Mouse (Mus musculus) urinary bladder, postnatal 14 days (tissue): ENCODE data around the gene Platr17.
"Not testable (repeated sequence)": the region's sequence is repeated elsewhere in the genome, so short reads cannot be mapped to it uniquely, and the experiment has no call there.

Experiments used
- DNase-seq: peaks from one replicate; pipeline ENCODE4 v3.0.0; 2021; ENCODE audit warnings: low spot score

The Platr17 gene

DNA sequence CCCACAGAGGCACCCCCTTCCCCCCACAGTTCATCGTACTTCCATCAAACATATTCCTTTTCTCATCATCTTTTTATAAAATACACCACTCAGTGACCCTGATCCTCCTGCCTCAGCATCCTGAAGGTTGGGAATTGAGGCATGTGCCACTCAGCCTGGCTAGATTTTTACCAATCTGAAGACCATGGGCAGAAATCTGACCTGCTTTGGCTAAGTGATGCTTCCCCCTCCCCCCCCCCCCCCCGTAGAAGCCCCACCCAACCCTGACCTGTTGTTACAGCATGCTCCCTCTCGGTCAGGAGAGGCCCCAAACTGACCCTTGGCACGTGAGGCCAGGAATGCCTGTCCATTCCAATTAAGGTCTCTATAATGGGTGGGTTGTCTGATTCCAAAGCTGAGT, at the start of gene Platr17:
Gene Platr17, plus strand, starts transcription at position 301 of the 400 bp plus-strand sequence.
- not testable (repeated sequence) for DNase-seq

DNA sequence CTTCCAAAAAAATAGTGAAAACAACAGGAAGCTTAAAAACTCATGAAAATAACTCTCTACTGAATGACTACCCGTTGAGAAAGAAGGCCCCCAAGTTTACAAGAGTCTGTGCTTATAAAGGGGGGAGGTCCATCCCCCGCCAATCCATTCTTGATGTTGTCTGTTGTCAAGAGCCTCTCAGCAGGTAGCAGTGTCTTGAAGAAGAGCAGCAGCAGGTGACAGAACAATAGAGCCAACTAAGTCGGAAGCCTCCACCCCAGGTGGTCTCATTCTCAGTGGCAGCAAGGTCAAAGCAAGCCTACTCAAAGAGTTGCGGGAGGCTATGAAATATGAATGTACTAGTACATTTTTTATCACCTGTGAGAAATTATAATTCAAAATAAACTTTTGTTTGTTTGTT, 47.1 kb upstream of the Platr17 start:
- no peak for DNase-seq

DNA sequence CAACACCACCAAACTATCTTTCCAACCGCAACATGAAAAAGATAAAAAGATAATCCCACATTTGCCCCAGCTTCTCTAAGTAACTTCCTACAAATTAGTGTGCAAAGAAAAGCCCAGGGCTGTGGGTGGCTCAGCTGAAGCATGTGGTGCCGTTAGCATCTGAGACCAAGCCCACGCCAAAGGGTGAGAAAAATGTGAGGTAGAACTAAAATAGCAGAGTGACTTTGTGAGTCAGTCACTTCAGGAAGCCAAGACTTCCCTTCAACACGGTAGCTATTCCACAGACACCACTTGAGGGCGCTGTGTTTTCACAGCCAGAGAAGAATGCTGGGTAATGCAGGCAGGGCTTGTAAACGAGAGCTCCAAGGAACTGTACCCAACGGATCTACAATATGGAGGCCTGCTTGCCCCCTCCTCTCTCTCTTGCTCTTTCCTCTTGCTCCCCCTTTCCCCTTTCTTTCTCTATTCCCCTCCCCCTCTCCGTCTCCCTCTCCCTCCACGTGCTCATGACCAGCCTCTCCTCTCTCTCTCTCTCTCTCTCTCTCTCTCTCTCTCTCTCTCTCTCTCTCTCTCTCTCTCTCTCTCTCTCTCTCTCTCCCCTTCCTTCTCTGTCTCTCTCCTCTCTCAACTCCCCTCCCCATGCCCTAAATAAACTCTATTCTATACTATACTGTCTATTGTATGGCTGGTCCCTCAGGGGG, 39.5 kb upstream of the Platr17 start:
- peak; percentile 26 for DNase-seq

DNA sequence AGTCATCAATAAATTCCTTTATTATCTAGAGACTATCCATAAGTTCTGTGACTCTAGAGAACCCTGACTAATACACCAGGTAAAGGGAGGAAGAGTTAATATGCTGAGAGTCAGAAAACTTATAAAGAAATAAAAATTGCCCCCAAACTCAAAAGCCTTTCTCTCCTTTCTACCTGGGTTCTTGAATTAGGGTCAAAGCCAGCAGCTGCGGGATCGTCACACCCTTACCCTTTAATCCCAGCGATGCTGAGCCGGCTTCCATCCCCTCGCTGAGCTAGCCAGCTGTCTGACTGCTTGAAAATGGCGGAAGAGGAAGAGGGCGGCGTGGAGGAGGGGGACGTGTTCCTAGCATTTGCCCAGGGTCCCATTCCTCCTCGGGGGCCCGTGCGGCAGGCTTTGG, 31.4 kb upstream of the Platr17 start, which contains the start of gene Gm7029:
Gene Gm7029, plus strand, starts transcription at position 301 of the 400 bp plus-strand sequence.
- DNase-seq, result not testable (repeated sequence)

DNA sequence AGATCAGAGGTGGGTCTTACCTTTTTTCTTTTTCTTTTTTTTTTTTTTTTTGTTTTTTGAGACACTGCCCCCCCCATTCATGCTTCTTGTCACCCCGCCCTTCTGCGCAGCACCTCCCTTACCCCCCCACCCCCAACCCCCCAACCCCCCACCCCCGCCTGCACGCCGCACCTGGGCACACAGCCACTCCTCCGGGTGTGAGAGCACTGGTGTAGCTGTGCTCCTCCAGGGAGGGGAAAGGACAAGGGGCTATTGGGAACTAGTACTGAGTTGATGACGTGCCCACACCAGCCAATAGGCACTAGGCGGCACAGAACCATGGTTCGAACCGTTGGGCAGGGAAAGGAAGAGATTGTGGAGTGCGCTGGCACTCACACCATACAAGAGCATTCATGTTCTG, 30.5 kb upstream of the Platr17 start:
- DNase-seq, result no peak

DNA sequence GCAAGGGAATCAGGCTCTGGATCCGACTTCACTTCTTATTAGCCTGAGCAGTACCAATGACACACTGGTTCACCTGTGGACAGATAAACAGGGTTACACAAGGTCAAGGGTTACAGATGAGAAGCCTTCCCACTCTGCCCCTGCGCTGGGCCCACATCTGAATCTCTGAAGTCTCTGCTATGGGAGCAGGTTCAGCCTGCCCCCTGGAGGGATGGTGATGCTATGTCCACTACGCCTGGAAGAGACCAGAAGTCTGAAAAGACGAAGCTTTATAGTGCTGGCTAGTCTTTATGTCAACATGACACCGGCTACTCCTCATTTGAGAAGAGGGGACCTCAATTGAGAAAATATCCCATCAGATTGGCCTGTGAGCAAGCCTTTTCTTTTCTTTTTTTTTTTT, 29.1 kb upstream of the Platr17 start:
- DNase-seq, result peak; percentile 13

DNA sequence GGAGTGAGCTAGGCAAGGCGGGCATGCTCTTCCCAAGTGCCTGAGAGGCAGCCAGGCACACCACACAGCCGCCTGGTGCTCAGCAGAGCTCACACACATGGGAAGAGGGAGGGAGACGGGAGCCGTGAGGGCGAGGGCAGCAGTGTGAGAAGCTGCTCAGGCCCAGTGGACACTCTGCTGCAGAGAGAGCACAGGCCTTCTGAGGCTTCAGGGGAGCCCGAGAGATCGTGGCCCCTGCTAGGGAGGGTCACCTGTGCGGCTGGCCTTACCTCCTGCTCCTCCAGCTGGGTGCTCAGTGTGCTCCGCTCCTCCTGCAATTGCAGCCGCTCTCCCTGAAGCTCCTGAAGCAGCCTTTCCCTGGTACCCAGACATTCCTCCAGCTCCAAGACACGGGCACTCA, 20.6 kb upstream of the Platr17 start:
- DNase-seq, result not testable (repeated sequence)

DNA sequence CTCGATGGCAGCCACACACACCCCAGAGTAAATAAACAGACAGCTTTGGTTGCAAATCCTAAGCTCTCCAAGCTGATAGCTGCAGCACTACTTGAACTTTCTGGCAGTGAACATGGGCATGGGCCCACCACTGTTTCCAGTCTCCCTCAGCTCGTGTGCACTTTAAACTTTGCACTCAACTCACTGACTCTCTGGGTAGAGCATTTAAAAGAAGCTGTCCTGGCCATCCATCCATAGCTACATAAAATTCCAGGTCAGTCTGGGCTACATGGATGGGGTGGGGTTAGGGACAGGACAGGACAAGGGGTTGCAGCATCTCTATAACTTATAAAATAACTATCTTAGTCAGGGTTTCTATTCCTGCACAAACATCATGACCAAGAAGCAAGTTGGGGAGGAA, 17.1 kb upstream of the Platr17 start:
- not testable (repeated sequence) for DNase-seq

DNA sequence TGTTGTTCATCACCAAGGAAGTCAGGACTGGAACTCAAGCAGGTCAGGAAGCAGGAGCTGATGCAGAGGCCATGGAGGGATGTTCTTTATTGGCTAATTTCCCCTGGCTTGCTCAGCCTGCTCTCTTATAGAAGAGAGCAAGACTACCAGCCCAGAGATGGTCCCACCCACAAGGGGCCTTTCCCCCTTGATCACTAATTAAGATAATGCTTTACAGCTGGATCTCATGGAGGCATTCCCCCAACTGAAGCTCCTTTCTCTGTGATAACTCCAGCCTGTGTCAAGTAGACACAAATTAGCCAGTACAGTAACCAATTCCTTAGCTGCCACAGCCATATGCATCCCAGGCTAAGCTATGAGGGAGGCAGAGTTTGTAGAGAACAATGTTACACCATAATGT, 16.7 kb upstream of the Platr17 start:
- not testable (repeated sequence) for DNase-seq

DNA sequence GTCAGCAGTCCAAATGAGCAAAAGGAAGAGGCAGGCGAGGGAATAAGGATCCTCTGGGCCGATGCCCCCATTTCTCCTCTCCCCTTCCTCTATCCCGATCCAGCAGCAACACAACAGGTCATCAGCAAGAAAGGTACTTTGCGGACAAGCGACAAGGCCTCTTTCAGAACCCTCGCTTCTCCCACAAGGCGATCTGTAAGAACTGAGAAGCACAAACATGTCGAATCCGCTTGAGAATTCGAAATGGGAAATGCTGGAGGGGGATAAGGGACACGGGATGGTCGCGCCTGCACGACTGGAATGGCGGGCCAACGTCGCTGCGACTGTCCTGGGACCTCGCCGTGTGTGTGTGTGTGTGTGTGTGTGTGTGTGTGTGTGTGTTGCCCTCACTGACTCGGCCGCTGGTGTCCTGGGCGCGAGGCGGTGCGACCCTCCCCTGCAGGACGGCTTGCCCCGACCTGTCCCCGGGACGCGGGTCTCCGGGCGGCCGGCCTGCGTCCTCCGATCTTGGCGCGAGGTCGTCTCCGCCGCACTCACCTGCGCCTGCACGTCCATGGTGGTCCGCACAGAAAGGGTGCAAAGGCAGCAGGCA, 14.9 kb upstream of the Platr17 start:
- not testable (repeated sequence) for DNase-seq

DNA sequence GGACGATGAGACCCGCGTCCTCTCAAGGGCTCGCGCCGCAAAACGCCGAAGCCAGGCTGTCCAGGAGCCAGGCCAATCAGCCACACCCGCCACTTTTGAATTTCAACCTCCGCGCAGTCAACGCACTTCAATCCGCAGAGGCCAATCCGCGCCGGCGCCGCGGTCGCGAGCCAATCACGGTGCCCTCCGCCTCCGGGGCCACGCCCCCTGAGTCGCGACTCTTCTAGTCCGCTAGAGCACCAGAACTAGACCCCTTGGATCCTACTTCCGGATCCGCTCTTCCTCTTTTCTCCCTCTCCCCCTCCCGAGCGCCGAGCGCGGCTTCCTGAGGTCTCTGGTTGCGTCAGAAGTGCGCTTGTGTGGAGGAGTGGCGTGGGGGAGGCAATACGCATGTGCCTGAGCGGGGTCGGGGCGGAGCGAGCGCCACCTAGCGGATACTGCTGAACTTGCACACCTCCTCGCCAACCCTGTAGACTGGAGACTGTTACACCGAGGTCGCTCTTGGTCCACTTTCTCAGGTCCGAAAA, 14.3 kb upstream of the Platr17 start, which contains the start of gene Kifc1:
Gene Kifc1, minus strand, starts transcription at position 129 of the 527 bp plus-strand sequence.
- DNase-seq, result peak; percentile 99

DNA sequence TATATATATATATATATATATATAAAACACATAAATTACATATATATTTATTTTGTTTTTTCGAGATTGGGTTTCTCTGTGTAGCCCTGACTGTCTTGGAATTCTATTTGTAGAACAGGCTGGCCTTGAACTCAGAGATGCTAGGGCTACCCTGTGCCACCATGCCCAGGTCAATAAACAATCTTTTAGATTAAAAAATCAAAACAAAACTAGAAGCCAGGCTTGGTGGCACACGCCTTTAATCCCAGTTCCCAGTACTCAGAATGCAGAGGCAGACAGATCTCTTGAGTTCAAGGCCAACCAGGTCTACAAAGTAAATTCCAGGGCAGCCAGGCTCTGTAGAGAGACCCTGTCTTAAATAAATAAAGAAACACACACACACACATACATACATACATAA, 13.6 kb upstream of the Platr17 start:
- DNase-seq, result no peak

DNA sequence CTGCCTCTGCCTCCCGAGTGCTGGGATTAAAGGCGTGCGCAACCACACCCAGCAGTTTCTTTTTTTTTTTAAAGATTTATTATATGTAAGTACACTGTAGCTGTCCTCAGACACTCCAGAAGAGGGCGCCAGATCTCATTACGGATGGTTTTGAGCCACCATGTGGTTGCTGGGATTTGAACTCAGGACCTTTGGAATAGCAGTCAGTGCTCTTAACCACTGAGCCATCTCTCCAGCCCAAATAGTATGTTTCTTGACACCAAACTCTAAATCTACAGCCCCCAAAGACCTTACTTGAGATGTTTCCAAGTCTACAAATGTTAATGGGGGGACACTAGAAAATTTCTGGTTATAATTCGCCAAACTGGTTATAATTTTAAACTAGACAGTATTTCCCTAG, 13.0 kb upstream of the Platr17 start:
- not testable (repeated sequence) for DNase-seq

DNA sequence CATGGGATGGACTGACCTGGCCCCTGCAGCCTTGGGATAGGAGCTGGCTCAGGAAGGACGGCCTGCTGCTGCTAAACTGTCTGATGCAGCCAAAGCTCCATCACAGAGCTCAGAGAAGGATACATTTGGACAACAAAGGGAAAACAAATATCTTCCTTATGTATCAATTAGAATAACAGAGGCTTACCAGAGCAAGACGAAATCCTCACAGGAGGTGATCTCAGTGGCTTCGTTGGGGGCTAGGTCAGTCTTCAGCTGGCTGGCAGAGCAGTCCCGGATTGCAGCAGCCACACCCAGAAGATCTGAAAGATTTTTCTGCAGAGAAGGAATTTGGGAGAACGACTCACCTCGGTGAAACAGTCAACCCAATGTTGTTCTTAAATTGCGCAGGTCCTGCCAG, 12.5 kb upstream of the Platr17 start:
- no peak for DNase-seq

DNA sequence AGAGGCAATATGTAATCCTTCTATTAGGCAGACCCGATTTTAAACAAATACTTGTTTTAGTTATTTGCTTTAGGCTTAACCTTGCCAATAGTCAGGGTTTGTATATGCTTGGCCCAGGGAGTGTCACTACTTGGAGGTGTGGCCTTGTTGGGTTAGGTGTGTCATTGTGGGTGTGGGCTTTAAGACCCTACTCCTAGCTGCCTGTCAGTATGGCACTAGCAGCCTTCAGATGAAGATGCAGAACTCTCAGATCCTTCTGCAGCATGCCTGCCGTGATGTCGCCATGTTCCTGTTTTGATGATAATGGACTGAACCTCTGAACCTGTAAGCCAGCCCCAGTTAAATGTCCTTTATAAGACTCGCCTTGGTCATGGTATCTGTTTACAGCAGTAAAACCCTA, 11.9 kb upstream of the Platr17 start:
- DNase-seq, result not testable (repeated sequence)

DNA sequence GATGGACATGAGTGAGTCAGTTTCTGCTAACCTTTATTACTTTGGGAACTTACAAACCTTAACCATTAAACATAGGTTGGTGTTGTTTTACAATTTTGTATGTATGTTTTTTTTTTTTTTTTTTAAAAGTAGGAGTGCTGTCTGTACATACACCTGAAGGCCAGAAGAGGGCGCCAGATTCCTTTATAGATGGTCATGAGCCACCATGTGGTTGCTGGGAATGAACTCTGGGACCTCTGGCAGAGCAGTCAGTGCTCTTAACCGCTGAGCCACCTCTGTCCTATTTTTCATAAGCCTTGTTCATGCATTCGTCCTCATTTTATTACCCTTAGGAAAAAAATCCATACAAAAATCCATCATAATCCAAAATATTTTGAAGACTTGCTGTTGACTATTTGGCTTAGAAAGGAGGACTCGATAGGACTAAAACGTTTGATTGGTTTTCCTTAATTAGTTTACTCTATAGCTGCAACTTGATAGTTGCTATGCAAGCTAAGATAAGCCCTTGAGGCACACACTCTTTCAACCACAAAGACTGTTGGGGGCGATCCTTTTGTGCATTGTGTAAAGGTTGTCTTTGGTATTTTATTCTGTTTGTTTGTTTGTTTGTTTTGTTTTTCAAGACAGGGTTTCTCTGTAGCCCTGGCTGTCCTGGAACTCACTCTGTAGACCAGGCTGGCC, 7.7 kb upstream of the Platr17 start:
- DNase-seq, result no peak

DNA sequence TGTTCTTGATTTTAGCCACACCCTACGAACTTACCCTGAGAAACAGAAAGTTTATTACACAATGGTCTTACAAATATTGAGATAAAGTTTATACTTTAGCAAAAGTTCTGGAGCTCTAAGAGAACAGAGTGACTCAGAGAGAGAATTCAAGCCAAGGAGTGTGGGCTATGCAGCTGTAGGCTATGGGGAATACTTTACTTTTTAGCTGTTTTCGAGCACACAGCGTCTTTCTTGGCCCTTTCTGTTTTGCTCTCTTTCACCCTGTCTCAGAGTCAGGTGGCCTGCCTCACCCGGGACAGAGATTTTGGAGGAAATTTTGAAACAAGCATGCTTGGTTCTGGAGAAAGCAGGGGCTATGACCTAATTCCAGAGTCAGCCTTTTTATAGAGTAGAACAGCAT, 6.7 kb upstream of the Platr17 start:
- not testable (repeated sequence) for DNase-seq

DNA sequence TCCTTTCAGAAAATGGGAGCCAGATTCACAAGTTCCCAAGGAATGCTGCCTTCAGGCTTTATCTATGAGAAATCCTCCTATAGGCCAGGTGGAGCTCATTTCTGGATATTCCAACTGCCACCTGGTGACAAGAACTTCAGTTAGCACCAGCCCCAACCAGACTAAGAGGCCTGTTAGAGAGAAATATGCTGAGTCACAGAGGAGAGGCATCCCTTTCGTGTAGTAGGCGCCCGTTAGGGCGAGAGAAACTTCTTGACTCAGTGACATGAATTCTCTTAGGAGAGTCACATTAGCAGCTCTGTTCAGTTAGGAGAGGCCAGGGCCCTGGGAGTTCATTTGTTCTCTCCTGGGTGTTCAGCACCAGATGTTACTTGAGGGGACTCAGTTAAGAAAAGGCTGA, 5.3 kb upstream of the Platr17 start:
- no peak for DNase-seq

DNA sequence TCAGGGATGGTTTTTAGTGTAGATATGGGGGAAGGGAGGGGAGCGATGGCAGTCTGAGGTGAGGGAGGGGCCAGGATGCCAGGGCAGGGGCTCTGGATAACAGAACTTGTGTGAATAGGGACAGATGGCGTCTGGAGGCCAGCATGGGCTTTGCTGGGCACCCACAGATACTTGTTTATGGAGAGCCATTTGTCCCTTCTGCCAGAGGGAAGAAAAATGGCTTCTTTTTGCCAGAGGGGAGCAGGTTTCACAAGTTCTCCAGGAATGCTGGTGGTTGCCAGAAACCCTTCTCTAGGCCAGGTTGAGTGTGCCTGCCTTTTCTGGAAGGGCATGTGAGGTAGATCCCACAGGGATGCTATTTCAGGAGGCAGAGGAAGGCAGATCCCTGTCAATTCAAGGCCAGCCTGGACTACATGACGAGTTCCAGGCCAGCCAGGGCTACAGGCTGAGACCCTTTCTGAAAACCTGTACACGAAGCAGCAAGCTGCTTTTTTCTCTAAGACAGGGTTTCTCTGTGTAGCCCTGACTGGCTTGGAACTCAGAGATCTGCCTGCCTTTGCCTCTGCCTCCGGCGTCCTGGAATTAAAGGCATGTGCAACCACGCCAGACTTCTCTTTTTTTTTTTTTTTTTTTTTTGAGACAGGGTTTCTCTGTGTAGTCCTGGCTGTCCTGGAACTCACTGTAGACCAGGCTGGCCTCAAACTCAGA, 4.5 kb upstream of the Platr17 start:
- DNase-seq, result no peak

DNA sequence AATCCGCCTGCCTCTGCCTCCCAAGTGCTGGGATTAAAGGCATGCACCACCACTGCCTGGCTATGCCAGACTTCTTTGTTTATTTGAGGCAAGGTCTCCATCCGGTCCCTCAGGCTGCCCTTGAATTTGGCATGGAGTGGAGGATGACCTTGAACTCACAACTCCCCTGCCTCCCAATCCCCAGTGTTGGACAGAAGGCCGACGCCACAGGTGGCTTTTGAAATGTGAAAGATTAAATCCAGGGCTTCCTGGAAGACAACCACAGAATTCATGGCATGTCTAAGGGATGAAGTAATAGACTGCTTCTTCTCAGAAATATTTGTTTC, 4.0 kb upstream of the Platr17 start:
- no peak for DNase-seq

DNA sequence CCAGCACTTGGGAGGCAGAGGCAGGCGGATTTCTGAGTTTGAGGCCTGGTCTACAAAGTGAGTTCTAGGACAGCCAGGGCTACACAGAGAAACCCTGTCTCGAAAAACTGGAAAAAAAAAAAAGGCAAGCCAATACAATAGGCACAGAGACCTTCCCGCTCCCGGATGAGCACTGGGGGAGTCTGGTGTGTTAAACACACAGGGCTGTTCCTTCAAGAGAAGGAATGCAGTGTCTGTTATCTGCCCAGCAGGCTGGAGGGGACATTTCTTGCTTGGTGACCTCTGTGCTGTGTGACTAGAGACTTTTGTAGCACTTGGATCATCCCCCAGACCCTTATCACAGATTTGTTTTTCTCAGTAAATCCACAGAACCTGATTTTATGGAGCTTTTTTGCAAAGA, 3.3 kb upstream of the Platr17 start:
- DNase-seq, result no peak

DNA sequence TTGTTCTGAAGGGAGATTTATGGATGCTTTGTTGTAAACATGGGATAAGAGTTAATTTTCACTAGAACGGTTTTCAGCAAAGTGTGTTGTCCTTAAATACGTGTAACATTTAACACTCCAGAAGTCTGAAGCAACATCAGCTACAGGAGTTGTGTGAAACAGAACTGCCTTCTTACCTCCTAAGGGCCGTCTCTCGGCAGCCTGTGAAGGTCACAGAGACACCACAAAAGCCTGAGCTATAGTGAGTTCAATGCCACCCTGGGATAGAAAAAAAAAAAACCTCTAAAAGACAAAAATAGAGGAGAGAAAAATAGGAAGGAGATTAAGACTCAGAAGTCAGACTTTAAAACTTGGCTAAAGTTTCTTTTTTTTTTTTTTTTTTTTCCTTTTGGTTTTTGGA, 2.9 kb upstream of the Platr17 start:
- no peak for DNase-seq
